In genomic region chr1:23653628-23654027, GRCm38 (mm10) we compare ENCODE assay signal across 10 mouse cellular contexts.
"Had no signal": no experiment of that assay in that cellular context is flagged by ENCODE, and none has a peak within 500 bp of the region (broad histone marks: within the 10 kb centered on the region; RNA-seq: fewer than 3 reads in every experiment).

No protein-coding gene starts in this region.

- DNase-seq: kidney, postnatal 36 days; layer of hippocampus, adult 9-11 months; lung, adult 18-20 months; right cerebral cortex, postnatal 25 days; thymus, postnatal 36 days had no signal

- H3K27me3 ChIP-seq: limb, embryonic 13.5 days; midbrain, embryonic 12.5 days had no signal

- H3K27ac ChIP-seq: kidney, postnatal 0 days; limb, embryonic 13.5 days; liver, embryonic 14.5 days; midbrain, embryonic 12.5 days had no signal

- H3K4me2 ChIP-seq: limb, embryonic 13.5 days; midbrain, embryonic 12.5 days had no signal

- ATAC-seq: midbrain, embryonic 16.5 days had no signal

- H3K36me3 ChIP-seq: limb, embryonic 13.5 days; midbrain, embryonic 12.5 days had no signal

- H3K4me3 ChIP-seq: limb, embryonic 13.5 days; midbrain, embryonic 12.5 days had no signal

- H3K9me3 ChIP-seq: limb, embryonic 13.5 days; midbrain, embryonic 12.5 days had no signal

- H3K9ac ChIP-seq: limb, embryonic 13.5 days; liver, embryonic 14.5 days; midbrain, embryonic 12.5 days had no signal

- H3K4me1 ChIP-seq: limb, embryonic 13.5 days had no signal
